Mouse (Mus musculus): ENCODE measurements around the gene Atf5. TPM values are rescaled to one million over a fixed set of nuclear protein-coding genes. Genes with fewer than 3 reads are reported as not detected.

The Atf5 gene
- 3.3 and 3.5 TPM in 2 replicates for polyA plus RNA-seq (2015; fragmentation: Nextera tagmentation; extraction: Ambion mirVana)

DNA sequence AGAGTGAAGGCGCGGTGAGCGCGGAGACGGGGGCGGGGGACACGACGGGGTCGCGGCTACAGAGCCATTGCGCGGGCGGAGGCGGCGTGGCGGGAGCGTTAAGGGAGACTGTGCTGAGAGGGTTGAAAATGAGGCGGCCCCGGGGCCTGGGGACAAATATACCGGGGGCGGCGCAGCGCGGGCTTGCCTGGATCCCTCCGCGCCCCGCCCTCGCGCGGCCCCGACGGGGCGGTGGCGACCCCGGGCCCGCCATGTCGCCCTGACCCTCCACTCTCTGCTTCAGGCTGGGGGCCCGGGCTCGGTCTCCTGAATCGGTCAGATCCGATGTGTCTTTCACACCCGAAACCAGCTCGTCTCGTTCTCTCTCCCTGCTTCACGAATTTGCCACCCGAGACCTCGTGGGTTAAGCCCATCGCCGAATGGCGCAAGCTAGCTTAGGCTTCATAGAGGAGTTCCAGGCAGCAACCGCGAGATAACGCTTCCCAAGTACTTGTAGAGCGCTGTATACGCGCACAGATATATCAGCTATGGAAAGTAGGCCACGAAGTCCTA lies at the start of gene Atf5:
Gene Atf5, minus strand, starts transcription at position 189 of the 552 bp plus-strand sequence.
- H3K4me1 ChIP-seq (replicated peaks; ENCODE audit: control insufficient read depth, insufficient read depth, low read length): peaks cover 32% of the 10 kb centered on the region
- peak within 1 kb of the TSS; percentile 96 for H3K9ac ChIP-seq (ENCODE audit: low read length)
- H3K9me3 ChIP-seq (ENCODE audit: control insufficient read depth, low read length): no peaks in the 10 kb centered on the region
- peak within 1 kb of the TSS; percentile 83 for H3K4me3 ChIP-seq (ENCODE audit: low read length)
- under 1% methylated on average over 52 of the region's 57 CpGs for WGBS
- H3K27ac ChIP-seq (ENCODE audit: low read length): peak within 1 kb of the TSS; percentile 97
- peaks cover 7% of the 10 kb centered on the region for H3K36me3 ChIP-seq (ENCODE audit: control insufficient read depth, insufficient read depth, low read length)
- ATAC-seq (ENCODE audit: low read depth): peak; percentile 43
- H3K27me3 ChIP-seq (ENCODE audit: control insufficient read depth, insufficient read depth, low read depth, low read length): no peaks in the 10 kb centered on the region
- H3K4me2 ChIP-seq (ENCODE audit: low read depth, low read length): peak within 1 kb of the TSS; percentile 88

DNA sequence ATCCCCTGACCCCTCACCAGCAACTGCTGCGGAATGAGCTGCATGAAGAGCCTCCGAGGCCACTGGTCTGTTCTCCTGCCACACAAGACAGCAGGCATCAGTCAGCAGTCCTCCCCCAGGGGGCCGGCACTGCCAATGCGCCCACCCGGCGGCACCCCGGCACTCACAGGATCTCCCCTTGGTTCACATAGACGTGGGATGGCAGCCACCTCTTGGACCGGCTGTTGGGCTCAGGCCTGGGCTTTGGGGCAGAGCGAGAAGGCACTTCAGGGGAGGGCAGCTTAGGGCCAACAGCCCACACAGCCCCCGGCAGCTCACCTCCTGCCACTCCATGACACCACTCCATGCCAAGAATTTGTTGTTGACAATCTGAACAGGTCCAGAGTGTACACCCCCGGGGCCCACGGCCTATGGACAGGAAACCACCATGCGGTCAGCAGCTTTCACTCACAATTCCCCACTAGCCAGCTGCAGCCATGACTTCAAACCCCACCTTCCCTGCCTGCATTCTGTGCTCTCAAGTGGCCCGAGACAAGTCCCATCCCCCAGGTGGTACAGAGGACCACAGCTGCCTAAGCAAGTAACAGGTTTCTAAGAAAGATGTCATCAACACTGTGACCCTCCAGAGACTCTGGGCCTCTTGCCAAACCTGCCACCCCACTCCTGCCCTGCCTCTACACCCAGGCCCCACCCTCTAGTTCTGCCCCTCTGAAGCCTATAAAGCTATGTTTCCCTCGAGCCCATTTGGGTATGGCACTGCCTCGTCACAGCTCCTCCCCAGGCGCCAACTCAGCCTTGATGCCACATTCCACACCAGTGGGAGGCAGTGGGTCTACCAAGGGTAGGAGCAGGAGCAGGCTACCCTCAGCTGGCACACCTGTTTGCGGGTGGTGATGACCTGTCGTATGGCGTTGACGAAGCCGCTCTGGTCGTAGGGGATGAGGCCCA lies 48.4 kb upstream of the Atf5 start:
- WGBS: 69% methylated on average over 24 of the region's 24 CpGs
- Histone ChIP-seq H3K27ac (ENCODE audit: low read length) (peak overlapping the region; percentile 38), H3K4me1 (replicated peaks; ENCODE audit: control insufficient read depth, insufficient read depth, low read length) (peaks cover 46% of the 10 kb centered on the region), H3K4me3 (ENCODE audit: low read length) (no peak overlapping the region), H3K9ac (ENCODE audit: low read length) (no peak overlapping the region), H3K36me3 (ENCODE audit: control insufficient read depth, insufficient read depth, low read length) (peaks cover 35% of the 10 kb centered on the region), H3K4me2 (ENCODE audit: low read depth, low read length) (no peak overlapping the region), H3K27me3 (ENCODE audit: control insufficient read depth, insufficient read depth, low read depth, low read length) (no peaks in the 10 kb centered on the region), H3K9me3 (ENCODE audit: control insufficient read depth, low read length) (no peaks in the 10 kb centered on the region)
- ATAC-seq (ENCODE audit: low read depth): no peak

DNA sequence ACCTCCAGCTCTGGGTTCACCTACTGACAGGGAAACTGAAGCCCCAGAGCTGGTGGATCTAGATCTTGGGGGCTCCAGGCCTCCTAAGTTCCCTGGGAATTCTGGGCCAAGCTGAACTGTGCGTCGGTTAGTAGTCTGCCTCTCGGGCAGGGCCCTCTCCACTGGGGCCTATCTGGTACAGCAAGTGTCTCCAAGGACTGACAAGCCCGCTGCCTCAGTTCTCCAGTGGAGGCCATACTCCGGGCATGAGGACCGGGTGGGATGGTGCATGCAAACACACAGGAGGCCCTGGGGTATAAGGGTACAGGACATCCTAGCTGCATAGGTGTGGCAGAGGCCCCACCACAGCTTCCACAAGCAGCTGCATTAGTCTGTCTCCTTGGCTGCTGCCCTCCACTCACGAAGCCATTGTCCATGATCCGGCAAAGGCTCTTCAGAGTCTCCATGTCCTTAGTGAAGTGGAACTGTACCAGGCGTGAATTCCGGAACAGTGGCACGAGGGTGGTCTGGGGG lies 47.6 kb upstream of the Atf5 start:
- no peaks in the 10 kb centered on the region for H3K9me3 ChIP-seq (ENCODE audit: control insufficient read depth, low read length)
- peaks cover 46% of the 10 kb centered on the region for H3K4me1 ChIP-seq (replicated peaks; ENCODE audit: control insufficient read depth, insufficient read depth, low read length)
- no peak overlapping the region for H3K27ac ChIP-seq (ENCODE audit: low read length)
- WGBS: 77% methylated on average over 11 of the region's 11 CpGs
- H3K4me2 ChIP-seq (ENCODE audit: low read depth, low read length): no peak overlapping the region
- H3K27me3 ChIP-seq (ENCODE audit: control insufficient read depth, insufficient read depth, low read depth, low read length): no peaks in the 10 kb centered on the region
- ATAC-seq (ENCODE audit: low read depth): no peak
- no peak overlapping the region for H3K9ac ChIP-seq (ENCODE audit: low read length)
- peaks cover 35% of the 10 kb centered on the region for H3K36me3 ChIP-seq (ENCODE audit: control insufficient read depth, insufficient read depth, low read length)
- no peak overlapping the region for H3K4me3 ChIP-seq (ENCODE audit: low read length)

DNA sequence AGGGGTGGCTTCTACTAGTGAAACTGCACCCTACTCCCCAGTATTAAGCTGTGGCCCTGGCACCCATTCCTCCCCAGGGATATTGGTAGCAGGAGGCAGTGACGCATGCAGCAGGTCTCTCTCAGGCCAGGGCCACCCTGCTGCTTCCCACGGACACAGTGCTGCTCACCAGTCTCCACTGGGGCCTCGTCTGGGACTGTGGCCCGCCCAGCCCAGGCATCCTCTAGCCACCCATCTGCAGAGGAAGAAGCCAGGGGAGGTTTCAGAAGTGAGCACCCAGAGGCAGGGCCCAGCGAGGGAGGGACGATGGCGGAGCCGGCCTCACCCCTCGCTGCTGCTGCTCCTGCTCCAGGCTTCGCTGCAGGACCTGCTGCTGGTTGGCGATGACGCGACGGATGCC lies 46.8 kb upstream of the Atf5 start:
- Histone ChIP-seq H3K9ac (ENCODE audit: low read length) (no peak overlapping the region), H3K4me1 (replicated peaks; ENCODE audit: control insufficient read depth, insufficient read depth, low read length) (peaks cover 46% of the 10 kb centered on the region), H3K4me3 (ENCODE audit: low read length) (no peak overlapping the region), H3K9me3 (ENCODE audit: control insufficient read depth, low read length) (no peaks in the 10 kb centered on the region), H3K27ac (ENCODE audit: low read length) (no peak overlapping the region), H3K36me3 (ENCODE audit: control insufficient read depth, insufficient read depth, low read length) (peaks cover 35% of the 10 kb centered on the region), H3K27me3 (ENCODE audit: control insufficient read depth, insufficient read depth, low read depth, low read length) (no peaks in the 10 kb centered on the region), H3K4me2 (ENCODE audit: low read depth, low read length) (no peak overlapping the region)
- ATAC-seq (ENCODE audit: low read depth): no peak
- 88% methylated on average over 14 of the region's 14 CpGs for WGBS

DNA sequence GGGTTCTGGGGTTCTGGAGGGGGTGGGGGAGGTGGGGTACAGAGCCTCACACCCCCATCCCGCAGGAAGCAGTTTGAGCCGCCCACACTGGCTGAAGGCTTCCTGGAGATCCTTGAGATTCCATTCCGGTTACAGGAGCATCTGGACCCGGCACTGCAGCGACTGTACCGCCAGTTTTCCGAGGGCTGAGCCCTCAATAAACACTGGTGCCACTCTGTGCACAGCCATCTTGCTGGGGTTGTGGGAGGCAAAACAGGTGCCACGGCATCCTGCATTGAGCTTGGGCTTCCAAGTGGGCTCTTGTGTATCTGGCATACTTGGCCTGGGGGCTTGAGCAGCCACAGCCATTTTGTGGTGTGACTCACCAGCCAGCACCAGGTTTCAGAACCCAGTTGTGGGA lies 46.0 kb upstream of the Atf5 start:
- no peaks in the 10 kb centered on the region for H3K9me3 ChIP-seq (ENCODE audit: control insufficient read depth, low read length)
- peaks cover 35% of the 10 kb centered on the region for H3K36me3 ChIP-seq (ENCODE audit: control insufficient read depth, insufficient read depth, low read length)
- no peak overlapping the region for H3K4me3 ChIP-seq (ENCODE audit: low read length)
- WGBS: 47% methylated on average over 8 of the region's 8 CpGs
- H3K4me2 ChIP-seq (ENCODE audit: low read depth, low read length): no peak overlapping the region
- ATAC-seq (ENCODE audit: low read depth): no peak
- peaks cover 44% of the 10 kb centered on the region for H3K4me1 ChIP-seq (replicated peaks; ENCODE audit: control insufficient read depth, insufficient read depth, low read length)
- H3K9ac ChIP-seq (ENCODE audit: low read length): no peak overlapping the region
- H3K27me3 ChIP-seq (ENCODE audit: control insufficient read depth, insufficient read depth, low read depth, low read length): no peaks in the 10 kb centered on the region
- H3K27ac ChIP-seq (ENCODE audit: low read length): no peak overlapping the region

DNA sequence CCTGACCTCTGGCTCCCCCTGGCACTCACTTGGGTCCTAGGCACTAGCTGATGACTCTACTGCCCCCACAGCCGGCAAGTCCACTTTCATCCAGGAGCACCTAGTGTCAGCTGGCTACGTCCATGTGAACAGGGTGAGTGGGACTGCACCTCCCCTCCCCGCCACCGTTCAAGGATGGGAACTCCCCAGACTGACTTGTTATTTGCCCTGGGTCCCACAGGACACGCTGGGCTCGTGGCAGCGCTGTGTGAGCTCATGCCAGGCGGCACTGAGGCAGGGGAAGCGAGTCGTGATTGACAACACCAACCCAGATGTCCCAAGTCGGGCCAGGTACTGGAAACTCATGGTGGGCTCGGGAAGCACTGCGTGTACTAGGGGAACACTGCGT lies 45.0 kb upstream of the Atf5 start:
- H3K4me1 ChIP-seq (replicated peaks; ENCODE audit: control insufficient read depth, insufficient read depth, low read length): peaks cover 38% of the 10 kb centered on the region

DNA sequence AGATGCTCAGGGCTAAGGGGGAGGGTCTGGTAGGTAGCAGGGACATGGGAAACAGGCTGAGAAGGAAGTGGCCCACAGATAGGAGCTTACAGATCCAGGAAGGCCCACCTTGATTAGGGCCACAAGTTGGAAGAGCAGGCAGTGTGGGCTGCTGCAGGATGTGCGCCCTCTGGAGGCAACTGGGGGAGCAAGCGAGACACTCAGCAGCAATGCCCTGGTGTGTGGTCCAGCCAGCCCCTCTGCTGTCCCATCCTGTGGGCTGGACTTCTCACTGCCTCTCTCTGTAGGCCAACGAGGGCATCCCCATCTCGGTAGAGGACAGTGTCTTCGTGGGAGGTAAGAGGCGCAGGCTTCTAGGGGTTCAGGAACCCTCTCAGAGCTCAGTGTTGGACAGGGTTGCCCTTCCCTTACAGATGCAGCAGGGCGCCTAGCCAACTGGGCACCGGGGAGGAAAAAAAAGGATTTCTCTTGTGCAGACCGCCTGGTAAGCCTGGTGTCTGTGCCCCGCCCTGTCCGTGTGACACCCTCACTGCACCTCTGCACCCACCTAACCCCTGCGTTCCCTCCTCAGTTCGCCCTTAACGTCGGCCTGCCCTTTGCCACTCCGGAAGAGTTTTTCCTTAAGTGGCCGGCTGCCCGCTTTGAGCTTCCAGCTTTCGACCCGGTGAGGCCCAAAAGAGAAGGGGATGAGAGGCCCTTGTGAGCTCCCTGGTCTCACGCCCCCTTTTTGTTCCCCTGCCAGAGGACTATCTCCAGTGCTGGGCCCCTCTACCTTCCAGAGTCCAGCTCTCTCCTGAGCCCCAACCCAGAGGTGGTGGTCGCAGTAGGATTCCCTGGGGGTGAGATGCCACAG lies 44.3 kb upstream of the Atf5 start:
- H3K27me3 ChIP-seq (ENCODE audit: control insufficient read depth, insufficient read depth, low read depth, low read length): no peaks in the 10 kb centered on the region
- peak; percentile 47 for ATAC-seq (ENCODE audit: low read depth)
- H3K27ac ChIP-seq (ENCODE audit: low read length): peak overlapping the region; percentile 47
- peak overlapping the region; percentile 10; the same call in 1 of the 2 replicates for H3K9ac ChIP-seq (ENCODE audit: low read length)
- H3K4me1 ChIP-seq (replicated peaks; ENCODE audit: control insufficient read depth, insufficient read depth, low read length): peaks cover 34% of the 10 kb centered on the region
- 42% methylated on average over 22 of the region's 22 CpGs for WGBS
- no peaks in the 10 kb centered on the region for H3K9me3 ChIP-seq (ENCODE audit: control insufficient read depth, low read length)
- no peak overlapping the region for H3K4me3 ChIP-seq (ENCODE audit: low read length)
- peaks cover 35% of the 10 kb centered on the region for H3K36me3 ChIP-seq (ENCODE audit: control insufficient read depth, insufficient read depth, low read length)
- no peak overlapping the region for H3K4me2 ChIP-seq (ENCODE audit: low read depth, low read length)

More for the DNA sequence above, 45.0 kb upstream of the Atf5 start:
- H3K27ac ChIP-seq (ENCODE audit: low read length): no peak overlapping the region
- H3K4me2 ChIP-seq (ENCODE audit: low read depth, low read length): no peak overlapping the region
- H3K9ac ChIP-seq (ENCODE audit: low read length): no peak overlapping the region
- H3K9me3 ChIP-seq (ENCODE audit: control insufficient read depth, low read length): no peaks in the 10 kb centered on the region
- WGBS: 70% methylated on average over 14 of the region's 14 CpGs
- no peaks in the 10 kb centered on the region for H3K27me3 ChIP-seq (ENCODE audit: control insufficient read depth, insufficient read depth, low read depth, low read length)
- no peak for ATAC-seq (ENCODE audit: low read depth)
- H3K36me3 ChIP-seq (ENCODE audit: control insufficient read depth, insufficient read depth, low read length): peaks cover 35% of the 10 kb centered on the region
- H3K4me3 ChIP-seq (ENCODE audit: low read length): no peak overlapping the region

DNA sequence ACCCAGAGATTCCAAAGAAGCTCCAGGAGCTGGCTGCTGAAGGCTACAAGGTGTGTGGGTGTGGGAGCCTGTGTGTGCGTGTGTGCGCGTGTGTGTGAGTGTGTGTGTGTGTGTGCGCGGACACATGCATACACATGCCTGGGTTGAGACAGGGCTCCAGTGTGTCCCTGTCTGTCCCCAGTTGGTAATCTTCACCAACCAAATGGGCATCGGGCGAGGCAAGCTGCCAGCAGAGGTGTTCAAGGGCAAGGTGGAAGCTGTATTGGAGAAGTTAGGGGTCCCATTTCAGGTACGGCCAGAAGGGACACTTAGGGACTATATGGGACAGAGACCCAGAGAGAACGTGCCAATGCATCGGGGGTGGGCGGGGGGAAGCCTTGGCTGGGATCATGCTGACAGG lies 43.4 kb upstream of the Atf5 start:
- Histone ChIP-seq H3K4me1 (replicated peaks; ENCODE audit: control insufficient read depth, insufficient read depth, low read length) (peaks cover 31% of the 10 kb centered on the region), H3K36me3 (ENCODE audit: control insufficient read depth, insufficient read depth, low read length) (peaks cover 27% of the 10 kb centered on the region)

More for the DNA sequence above, 43.4 kb upstream of the Atf5 start:
- no peaks in the 10 kb centered on the region for H3K27me3 ChIP-seq (ENCODE audit: control insufficient read depth, insufficient read depth, low read depth, low read length)
- H3K4me2 ChIP-seq (ENCODE audit: low read depth, low read length): no peak overlapping the region
- no peaks in the 10 kb centered on the region for H3K9me3 ChIP-seq (ENCODE audit: control insufficient read depth, low read length)
- ATAC-seq (ENCODE audit: low read depth): no peak
- no peak overlapping the region for H3K27ac ChIP-seq (ENCODE audit: low read length)
- no peak overlapping the region for H3K4me3 ChIP-seq (ENCODE audit: low read length)
- WGBS: 89% methylated on average over 11 of the region's 11 CpGs
- no peak overlapping the region for H3K9ac ChIP-seq (ENCODE audit: low read length)

All from lung, embryonic 16.5 days (tissue).